Mouse (Mus musculus): ENCODE measurements at regions not wholly inside any gene's neighbourhood (a gene's known extent, or its start where the extent isn't known, plus 50 kb on each side); places are given as distances from the start of the nearest gene placed in this dataset.

- intact Hi-C loops (cut with DNase I) = no loop called here
- DNase-seq (ENCODE audit: low spot score in 2 of 2) = no peak
These were observed 289.0 kb upstream of the Tnc start for GRCm38 (mm10) chr4:64335814-64336213.

- intact Hi-C loops (cut with DNase I) = no loop called here
- DNase-seq (ENCODE audit: low spot score in 2 of 2) = no peak
These were observed 283.4 kb upstream of the Tnc start for GRCm38 (mm10) chr4:64330213-64330612.

GRCm38 (mm10) chr4:64324391-64324790, 277.6 kb upstream of the Tnc start:
- intact Hi-C loops (cut with DNase I) = no loop called here

GRCm38 (mm10) chr4:64316553-64317347, 269.9 kb upstream of the Tnc start:
- intact Hi-C loops (cut with DNase I) = no loop called here
- DNase-seq (ENCODE audit: low spot score in 2 of 2) = no peak

More at GRCm38 (mm10) chr4:64324391-64324790, 277.6 kb upstream of the Tnc start:
- DNase-seq (ENCODE audit: low spot score in 2 of 2) = no peak

- intact Hi-C loops (cut with DNase I) = no loop called here
- DNase-seq (ENCODE audit: low spot score in 2 of 2) = no peak
These were observed 250.1 kb upstream of the Tnc start for GRCm38 (mm10) chr4:64296941-64297340.

GRCm38 (mm10) chr4:64282471-64282870, 235.7 kb upstream of the Tnc start:
- intact Hi-C loops (cut with DNase I) = no loop called here
- peak; percentile 5 to 19 for DNase-seq (ENCODE audit: low spot score in 2 of 2)

GRCm38 (mm10) chr4:64276980-64277379, 230.2 kb upstream of the Tnc start:
- intact Hi-C loops (cut with DNase I) = loop anchor here (10.0 kb wide), 1 partner anchor 212 kb away; no protein-coding TSS in a partner anchor
- no peak for DNase-seq (ENCODE audit: low spot score in 2 of 2)

GRCm38 (mm10) chr4:64274291-64274960, 227.6 kb upstream of the Tnc start:
- intact Hi-C loops (cut with DNase I) = loop anchor here (10.0 kb wide), 1 partner anchor 210 kb away; no protein-coding TSS in a partner anchor
- DNase-seq (ENCODE audit: low spot score in 2 of 2) = no peak

- DNase-seq (ENCODE audit: low spot score in 2 of 2) = no peak
- intact Hi-C loops (cut with DNase I) = loop anchor here (10.0 kb wide), 1 partner anchor 205 kb away; no protein-coding TSS in a partner anchor
These were observed 223.0 kb upstream of the Tnc start for GRCm38 (mm10) chr4:64269846-64270245.

GRCm38 (mm10) chr4:64269117-64269516, 222.3 kb upstream of the Tnc start:
- intact Hi-C loops (cut with DNase I) = no loop called here
- no peak for DNase-seq (ENCODE audit: low spot score in 2 of 2)

GRCm38 (mm10) chr4:64260473-64260872, 213.7 kb upstream of the Tnc start:
- no peak for DNase-seq (ENCODE audit: low spot score in 2 of 2)
- intact Hi-C loops (cut with DNase I) = no loop called here

- DNase-seq (ENCODE audit: low spot score in 2 of 2) = no peak
- intact Hi-C loops (cut with DNase I) = no loop called here
These were observed 213.3 kb upstream of the Tnc start for GRCm38 (mm10) chr4:64260188-64260444.

GRCm38 (mm10) chr4:64259348-64260187, 212.8 kb upstream of the Tnc start:
- intact Hi-C loops (cut with DNase I) = no loop called here
- DNase-seq (ENCODE audit: low spot score in 2 of 2) = no peak

- intact Hi-C loops (cut with DNase I) = no loop called here
- DNase-seq (ENCODE audit: low spot score in 2 of 2) = no peak
These were observed 208.4 kb upstream of the Tnc start for GRCm38 (mm10) chr4:64255253-64255652.

GRCm38 (mm10) chr4:64250691-64251090, 203.9 kb upstream of the Tnc start:
- DNase-seq (ENCODE audit: low spot score in 2 of 2) = no peak
- intact Hi-C loops (cut with DNase I) = no loop called here

- intact Hi-C loops (cut with DNase I) = no loop called here
These were observed 191.5 kb upstream of the Tnc start for GRCm38 (mm10) chr4:64238196-64238740.

GRCm38 (mm10) chr4:64235534-64235933, 188.7 kb upstream of the Tnc start:
- intact Hi-C loops (cut with DNase I) = no loop called here
- no peak for DNase-seq (ENCODE audit: low spot score in 2 of 2)

More at GRCm38 (mm10) chr4:64238196-64238740, 191.5 kb upstream of the Tnc start:
- no peak for DNase-seq (ENCODE audit: low spot score in 2 of 2)

- intact Hi-C loops (cut with DNase I) = no loop called here
These were observed 185.3 kb upstream of the Tnc start for GRCm38 (mm10) chr4:64232159-64232558.

GRCm38 (mm10) chr4:64228341-64228740, 181.5 kb upstream of the Tnc start:
- no peak for DNase-seq (ENCODE audit: low spot score in 2 of 2)
- intact Hi-C loops (cut with DNase I) = no loop called here

More at GRCm38 (mm10) chr4:64232159-64232558, 185.3 kb upstream of the Tnc start:
- no peak for DNase-seq (ENCODE audit: low spot score in 2 of 2)

- no peak for DNase-seq (ENCODE audit: low spot score in 2 of 2)
- intact Hi-C loops (cut with DNase I) = no loop called here
These were observed 179.8 kb upstream of the Tnc start for GRCm38 (mm10) chr4:64226635-64227034.

Measured in left cerebral cortex, postnatal 14 days (tissue).